Comparison of ENCODE assay signal across 15 mouse cellular contexts in genomic region chr7:43925985-43926384, GRCm38 (mm10). TPM values are rescaled to one million over a fixed set of nuclear protein-coding genes. Genes with fewer than 3 reads are reported as not detected.
DNase-seq lines count a peak whose midpoint lies in the region; ATAC-seq and TF ChIP-seq lines count a peak whose summit lies in the region.
"Had no signal": no experiment of that assay in that cellular context is flagged by ENCODE, and none has a peak within 500 bp of the region (broad histone marks: within the 10 kb centered on the region; RNA-seq: fewer than 3 reads in every experiment).

No protein-coding gene starts in this region.

- no peak overlapping the region for H3K4me3 ChIP-seq in heart, adult 2 months
- no peak overlapping the region for H3K4me3 ChIP-seq in midbrain, embryonic 14.5 days (replicated peaks; ENCODE audit: low read depth, low read length)
- H3K4me3 ChIP-seq in midbrain, embryonic 16.5 days (ENCODE audit: low read depth, low read length) = no peak overlapping the region
- H3K4me3 ChIP-seq: forebrain, embryonic 12.5 days; stomach, embryonic 15.5 days had no signal

- H3K9me3 ChIP-seq in midbrain, embryonic 14.5 days (ENCODE audit: control insufficient read depth, low read length) = no peaks in the 10 kb centered on the region
- no peaks in the 10 kb centered on the region for H3K9me3 ChIP-seq in midbrain, embryonic 16.5 days (replicated peaks; ENCODE audit: control insufficient read depth, low read length, poor library complexity, severe bottlenecking)
- H3K9me3 ChIP-seq: forebrain, embryonic 12.5 days; stomach, embryonic 15.5 days had no signal

- H3K36me3 ChIP-seq in heart, adult 2 months (ENCODE audit: control insufficient read depth, insufficient read depth, low read length) = no peaks in the 10 kb centered on the region
- no peaks in the 10 kb centered on the region for H3K36me3 ChIP-seq in midbrain, embryonic 14.5 days (ENCODE audit: control insufficient read depth, insufficient read depth, low read length)
- no peaks in the 10 kb centered on the region for H3K36me3 ChIP-seq in midbrain, embryonic 16.5 days (ENCODE audit: control insufficient read depth, insufficient read depth, low read length)
- H3K36me3 ChIP-seq: forebrain, embryonic 12.5 days; stomach, embryonic 15.5 days had no signal

- intact Hi-C loops in heart, adult 2 months (cut with DNase I) = no loop called here

- peak; percentile 46 for TF ChIP-seq CTCF in heart, adult 2 months (IDR thresholded peaks at IDR 0.05)
- TF ChIP-seq CTCF in brain, embryonic 14.5 days (IDR thresholded peaks at IDR 0.05; ENCODE audit: borderline replicate concordance, extremely low read depth, insufficient read depth, insufficient read length) = peak; percentile 37; the same call in 1 of the 2 replicates

- H3K4me2 ChIP-seq in midbrain, embryonic 14.5 days (ENCODE audit: low read length) = no peak overlapping the region
- no peak overlapping the region for H3K4me2 ChIP-seq in midbrain, embryonic 16.5 days (ENCODE audit: low read length)
- H3K4me2 ChIP-seq: forebrain, embryonic 12.5 days; stomach, embryonic 15.5 days had no signal

- no peak for DNase-seq in heart, adult 2 months
- DNase-seq in heart, adult 11 months = no peak
- DNase-seq in midbrain, embryonic 14.5 days = peak; percentile 19
- peak; percentile 14 for DNase-seq in brain, embryonic 14.5 days (ENCODE audit: low read depth)
- DNase-seq in naive thymus-derived CD4-positive, alpha-beta T cell, adult 2 months (ENCODE audit: low read depth) = peak; percentile 7
- DNase-seq in right cerebral cortex, postnatal 4 days = no peak
- no peak for DNase-seq in left cerebral cortex, adult 9 months (ENCODE audit: low spot score in 2 of 2)
- DNase-seq: cerebellum, adult 2 months had no signal

- WGBS in heart, adult 2 months = 56% methylated on average over 5 of the region's 5 CpGs
- WGBS in midbrain, embryonic 14.5 days = 64% methylated on average over 5 of the region's 5 CpGs
- WGBS in midbrain, embryonic 16.5 days = 65% methylated on average over 5 of the region's 5 CpGs

- TF ChIP-seq POLR2A in heart, adult 2 months (IDR thresholded peaks at IDR 0.05; ENCODE audit: insufficient read depth, low read depth, low read length) = no peak
- no peak for TF ChIP-seq POLR2A in brain, embryonic 14.5 days (IDR thresholded peaks at IDR 0.05; ENCODE audit: borderline replicate concordance, extremely low read depth, insufficient read depth, insufficient read length, poor library complexity, severe bottlenecking)

- no peak for TF ChIP-seq EP300 in heart, adult 2 months (IDR thresholded peaks at IDR 0.05; ENCODE audit: insufficient read depth, low read depth, low read length)

- no peaks in the 10 kb centered on the region for H3K79me2 ChIP-seq in heart, adult 2 months (replicated peaks; ENCODE audit: control insufficient read depth, insufficient read depth, low read length)

- H3K27ac ChIP-seq in heart, adult 2 months = no peak overlapping the region
- H3K27ac ChIP-seq in midbrain, embryonic 14.5 days (replicated peaks; ENCODE audit: low read depth, low read length) = no peak overlapping the region
- no peak overlapping the region for H3K27ac ChIP-seq in midbrain, embryonic 16.5 days (ENCODE audit: low read length)
- H3K27ac ChIP-seq: forebrain, embryonic 12.5 days; stomach, embryonic 15.5 days had no signal

- H3K9ac ChIP-seq in heart, adult 2 months (ENCODE audit: low read depth, low read length) = no peak overlapping the region
- no peak overlapping the region for H3K9ac ChIP-seq in midbrain, embryonic 14.5 days (replicated peaks; ENCODE audit: low read length)
- H3K9ac ChIP-seq in midbrain, embryonic 16.5 days (ENCODE audit: low read depth, low read length) = no peak overlapping the region
- H3K9ac ChIP-seq: forebrain, embryonic 12.5 days; stomach, embryonic 15.5 days had no signal

- ATAC-seq in midbrain, embryonic 14.5 days (ENCODE audit: low FRiP score, low TSS enrichment) = no peak
- no peak for ATAC-seq in midbrain, embryonic 16.5 days

- H3K4me1 ChIP-seq in heart, adult 2 months (ENCODE audit: control insufficient read depth, insufficient read depth, low read length) = no peaks in the 10 kb centered on the region
- no peaks in the 10 kb centered on the region for H3K4me1 ChIP-seq in midbrain, embryonic 14.5 days (ENCODE audit: control insufficient read depth, insufficient read depth, low read length)
- H3K4me1 ChIP-seq in midbrain, embryonic 16.5 days (ENCODE audit: control insufficient read depth, insufficient read depth, low read length) = no peaks in the 10 kb centered on the region
- H3K4me1 ChIP-seq: forebrain, embryonic 12.5 days; stomach, embryonic 15.5 days had no signal

- H3K27me3 ChIP-seq in heart, adult 2 months (ENCODE audit: control insufficient read depth, insufficient read depth, low read length) = no peaks in the 10 kb centered on the region
- H3K27me3 ChIP-seq in midbrain, embryonic 14.5 days (ENCODE audit: control insufficient read depth, insufficient read depth, low read length) = no peaks in the 10 kb centered on the region
- no peaks in the 10 kb centered on the region for H3K27me3 ChIP-seq in midbrain, embryonic 16.5 days (ENCODE audit: control insufficient read depth, insufficient read depth, low read depth, low read length)
- H3K27me3 ChIP-seq: stomach, embryonic 15.5 days had no signal

RNA-seq across cellular contexts. Expression of gene Klk15, which starts 7.6 kb away (rescaled TPM):
- total RNA-seq in heart, adult 2 months (2021) = not detected
- polyA plus RNA-seq in heart, adult 2 months (2012; rRNA removed) = not detected in 2 replicates
- polyA plus RNA-seq in midbrain, embryonic 14.5 days (2014; fragmentation: Nextera tagmentation; extraction: Ambion mirVana) = not detected in 2 replicates
- not detected in 2 replicates for polyA plus RNA-seq in midbrain, embryonic 16.5 days (2015; fragmentation: Nextera tagmentation; extraction: Ambion mirVana)
- not detected in 2 replicates for polyA plus RNA-seq in brain, embryonic 14.5 days (2012; rRNA removed)
- total RNA-seq: layer of hippocampus, adult 18-20 months had no signal
- polyA plus RNA-seq: cerebellum, adult 2 months; forebrain, embryonic 12.5 days; heart, embryonic 14.5 days; lung, embryonic 16.5 days; neural tube, embryonic 14.5 days; stomach, embryonic 15.5 days had no signal

RNA-seq across cellular contexts. Expression of gene Klk1b8, which starts 24.5 kb away (rescaled TPM):
- not detected for total RNA-seq in heart, adult 2 months (2021)
- polyA plus RNA-seq in heart, adult 2 months (2012; rRNA removed) = not detected in 2 replicates
- not detected in 2 replicates for polyA plus RNA-seq in midbrain, embryonic 14.5 days (2014; fragmentation: Nextera tagmentation; extraction: Ambion mirVana)
- polyA plus RNA-seq in midbrain, embryonic 16.5 days (2015; fragmentation: Nextera tagmentation; extraction: Ambion mirVana) = not detected in 2 replicates
- not detected in 2 replicates for polyA plus RNA-seq in brain, embryonic 14.5 days (2012; rRNA removed)
- total RNA-seq: layer of hippocampus, adult 18-20 months had no signal
- polyA plus RNA-seq: cerebellum, adult 2 months; forebrain, embryonic 12.5 days; heart, embryonic 14.5 days; lung, embryonic 16.5 days; neural tube, embryonic 14.5 days had no signal

RNA-seq across cellular contexts. Expression of gene Klk1b1, which starts 40.6 kb away (rescaled TPM):
- total RNA-seq in heart, adult 2 months (2021) = not detected
- polyA plus RNA-seq in heart, adult 2 months (2012; rRNA removed) = not detected in 2 replicates
- not detected in 2 replicates for polyA plus RNA-seq in midbrain, embryonic 14.5 days (2014; fragmentation: Nextera tagmentation; extraction: Ambion mirVana)
- not detected in 2 replicates for polyA plus RNA-seq in midbrain, embryonic 16.5 days (2015; fragmentation: Nextera tagmentation; extraction: Ambion mirVana)
- not detected in 2 replicates for polyA plus RNA-seq in brain, embryonic 14.5 days (2012; rRNA removed)
- total RNA-seq: layer of hippocampus, adult 18-20 months had no signal
- polyA plus RNA-seq: cerebellum, adult 2 months; forebrain, embryonic 12.5 days; heart, embryonic 14.5 days; lung, embryonic 16.5 days; neural tube, embryonic 14.5 days; stomach, embryonic 15.5 days had no signal

RNA-seq across cellular contexts. Expression of gene Klk4, which starts 45.0 kb away (rescaled TPM):
- not detected for total RNA-seq in heart, adult 2 months (2021)
- not detected in 2 replicates for polyA plus RNA-seq in heart, adult 2 months (2012; rRNA removed)
- polyA plus RNA-seq in midbrain, embryonic 14.5 days (2014; fragmentation: Nextera tagmentation; extraction: Ambion mirVana) = not detected in 2 replicates
- 0.39 TPM in 1 of 2 replicates, not detected in the other for polyA plus RNA-seq in midbrain, embryonic 16.5 days (2015; fragmentation: Nextera tagmentation; extraction: Ambion mirVana)
- 0.39 and 0.93 TPM in 2 replicates for polyA plus RNA-seq in brain, embryonic 14.5 days (2012; rRNA removed)
- total RNA-seq: layer of hippocampus, adult 18-20 months had no signal
- polyA plus RNA-seq: cerebellum, adult 2 months; forebrain, embryonic 12.5 days; heart, embryonic 14.5 days; lung, embryonic 16.5 days; stomach, embryonic 15.5 days had no signal

RNA-seq across cellular contexts. Expression of gene Klk1b9, which starts 49.9 kb away (rescaled TPM):
- not detected for total RNA-seq in heart, adult 2 months (2021)
- not detected in 2 replicates for polyA plus RNA-seq in heart, adult 2 months (2012; rRNA removed)
- polyA plus RNA-seq in midbrain, embryonic 14.5 days (2014; fragmentation: Nextera tagmentation; extraction: Ambion mirVana) = not detected in 2 replicates
- polyA plus RNA-seq in midbrain, embryonic 16.5 days (2015; fragmentation: Nextera tagmentation; extraction: Ambion mirVana) = not detected in 2 replicates
- not detected in 2 replicates for polyA plus RNA-seq in brain, embryonic 14.5 days (2012; rRNA removed)
- total RNA-seq: layer of hippocampus, adult 18-20 months had no signal
- polyA plus RNA-seq: forebrain, embryonic 12.5 days; heart, embryonic 14.5 days; lung, embryonic 16.5 days; neural tube, embryonic 14.5 days; stomach, embryonic 15.5 days had no signal

Comparison
In these comparisons a context has a peak if more than half of its experiments do, and no peak if none do; other contexts are left out.
1. DNase-seq: peak in midbrain, embryonic 14.5 days (single experiment), brain, embryonic 14.5 days (single experiment) and naive thymus-derived CD4-positive, alpha-beta T cell, adult 2 months (single experiment); none in heart, adult 2 months (0 of 2), heart, adult 11 months (single experiment), right cerebral cortex, postnatal 4 days (single experiment) and left cerebral cortex, adult 9 months (0 of 2).